Mouse (Mus musculus): ENCODE measurements around the gene Ube4a.

DNA sequence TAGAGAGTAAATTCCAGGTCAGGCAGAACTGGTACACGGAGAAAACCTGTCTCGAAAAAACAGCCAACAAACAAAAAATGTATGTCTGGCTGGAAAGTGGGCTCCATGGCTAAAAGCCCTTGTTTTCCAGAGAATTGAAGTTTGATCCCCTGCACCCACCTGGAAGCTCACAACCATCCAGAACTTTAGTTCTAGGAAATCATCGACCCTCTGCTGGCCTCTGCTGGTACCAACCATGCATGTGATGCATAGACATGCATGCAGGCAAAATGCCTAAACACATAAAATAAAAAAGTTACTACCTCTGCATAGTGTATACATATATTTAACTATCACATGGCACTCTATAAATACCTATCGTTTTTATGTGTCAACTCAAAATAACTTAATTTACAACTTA lies 65.0 kb downstream of the Ube4a start:
- peak; percentile 59 for TF ChIP-seq CTCF (IDR thresholded peaks at IDR 0.05)
- no peak for TF ChIP-seq POLR2A (IDR thresholded peaks at IDR 0.05; ENCODE audit: insufficient read depth, low read depth, low read length)
- TF ChIP-seq EP300 (IDR thresholded peaks at IDR 0.05; ENCODE audit: insufficient read depth, low read depth, low read length) = no peak
